Mouse (Mus musculus): Measurements from ENCODE around the gene Polr2c. TPM values are rescaled to one million over a fixed set of nuclear protein-coding genes. Genes with fewer than 3 reads are reported as not detected.

Gene Polr2c
- total and polyA plus RNA-seq, 3 experiments, result 93.2 to 141 (median 120) TPM

DNA sequence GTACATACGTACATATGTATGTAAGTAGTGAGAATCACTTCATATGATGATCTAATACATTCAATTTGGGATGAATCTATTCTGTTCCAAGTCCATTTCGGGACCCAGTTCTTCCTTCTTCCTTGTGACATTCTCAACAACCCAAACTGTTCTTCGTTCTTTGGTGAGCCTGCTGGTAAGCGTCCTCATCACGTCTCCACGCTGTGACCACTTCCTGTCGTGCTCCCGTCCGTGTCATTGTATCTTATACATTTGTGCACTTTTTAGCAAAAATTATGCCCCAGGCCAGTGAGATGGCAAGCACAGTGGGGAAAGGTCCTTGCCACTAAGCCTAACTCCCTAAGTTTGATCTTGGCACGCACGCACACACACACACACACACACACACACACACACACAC, 39.3 kb upstream of the Polr2c start:
- H3K9me3 ChIP-seq (replicated peaks; ENCODE audit: low read length), result no peaks in the 10 kb centered on the region
- dilution Hi-C loops (cut with MboI; ENCODE audit: extremely low pct_ligation_motif_present, extremely low pct_unique_long_range_greater_than_20kb, low sequenced_read_pairs) (no loop called here), in situ Hi-C loops (cut with MboI; ENCODE audit: low pct_ligation_motif_present, low pct_unique_long_range_greater_than_20kb, low sequenced_read_pairs) (no loop called here)
- peaks cover 30 to 59% of the 10 kb centered on the region in 2 experiments for H3K36me3 ChIP-seq (replicated peaks in 1 of 2; ENCODE audit: control insufficient read depth in 1 of 2, insufficient read depth in 1 of 2, low read length in 1 of 2)
- H3K27me3 ChIP-seq (replicated peaks), result no peaks in the 10 kb centered on the region
- TF ChIP-seq ELF1 (IDR thresholded peaks at IDR 0.05; ENCODE audit: low read depth, low read length) (no peak), KAT2A (IDR thresholded peaks at IDR 0.05; ENCODE audit: insufficient replicate concordance, low read length) (no peak), IRF4 (IDR thresholded peaks at IDR 0.05; ENCODE audit: low read depth, low read length) (no peak), ZKSCAN1 (IDR thresholded peaks at IDR 0.05; ENCODE audit: borderline replicate concordance, low read depth, low read length) (no peak), CHD1 (IDR thresholded peaks at IDR 0.05; ENCODE audit: low read depth, low read length) (no peak), BHLHE40 (IDR thresholded peaks at IDR 0.05; ENCODE audit: low read depth, low read length) (no peak), SMC3 (IDR thresholded peaks at IDR 0.05; ENCODE audit: low read depth, low read length) (no peak), JUND (conservative IDR thresholded peaks at IDR 0.05; ENCODE audit: low read depth, low read length) (no peak), GABPA (IDR thresholded peaks at IDR 0.05; ENCODE audit: insufficient replicate concordance, low read depth, low read length) (no peak), EP300 (IDR thresholded peaks at IDR 0.05; ENCODE audit: low read length) (no peak)
- H3K9ac ChIP-seq (ENCODE audit: insufficient read depth, low read depth), result no peak overlapping the region
- H3K4me3 ChIP-seq (replicated peaks in 1 of 3; ENCODE audit: low read depth in 2 of 3, low read length in 2 of 3, poor library complexity in 1 of 3), result no peak overlapping the region
- peaks cover 3 to 18% of the 10 kb centered on the region in 2 experiments; a peak in 3 of 4 replicates for H3K4me1 ChIP-seq (ENCODE audit: control insufficient read depth in 1 of 2, insufficient read depth in 2 of 2)
- no peak overlapping the region for H3K4me2 ChIP-seq (ENCODE audit: insufficient read depth, low read depth, poor library complexity, severe bottlenecking)
- H3K27ac ChIP-seq (ENCODE audit: insufficient read depth, low read depth), result no peak overlapping the region
- no peaks in the 10 kb centered on the region for H3K79me2 ChIP-seq (replicated peaks; ENCODE audit: control insufficient read depth, extremely low read depth, insufficient read depth, poor library complexity, severe bottlenecking)
- no peak for DNase-seq (ENCODE audit: extremely low read depth)

DNA sequence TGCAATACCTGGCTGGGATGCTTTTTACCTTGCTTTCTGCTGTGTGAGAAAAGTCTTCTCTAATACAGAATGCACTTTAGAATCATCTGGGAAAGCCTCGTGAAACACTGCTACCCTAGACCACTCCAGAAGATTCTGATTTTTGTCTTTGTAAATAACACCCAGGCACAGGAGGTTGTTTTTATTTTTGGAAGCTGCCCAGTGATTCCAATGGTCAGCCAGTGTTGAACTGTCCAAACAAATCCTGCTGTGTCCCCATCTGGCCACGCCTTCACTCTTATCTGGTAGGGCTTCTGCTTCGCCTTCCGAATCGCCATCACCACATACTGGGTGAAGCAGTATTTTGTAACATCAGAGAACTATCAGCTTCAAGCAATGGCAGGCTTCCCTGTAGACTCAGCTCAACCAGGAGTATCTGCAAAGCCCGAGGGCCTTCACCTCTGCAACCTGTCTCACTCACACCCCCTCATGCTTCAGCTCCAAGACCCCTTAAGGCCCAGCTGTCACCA, 37.5 kb upstream of the Polr2c start:
- no peaks in the 10 kb centered on the region for H3K9me3 ChIP-seq (replicated peaks; ENCODE audit: low read length)
- no peak overlapping the region for H3K4me2 ChIP-seq (ENCODE audit: insufficient read depth, low read depth, poor library complexity, severe bottlenecking)
- DNase-seq (ENCODE audit: extremely low read depth), result no peak
- dilution Hi-C loops (cut with MboI; ENCODE audit: extremely low pct_ligation_motif_present, extremely low pct_unique_long_range_greater_than_20kb, low sequenced_read_pairs) (no loop called here), in situ Hi-C loops (cut with MboI; ENCODE audit: low pct_ligation_motif_present, low pct_unique_long_range_greater_than_20kb, low sequenced_read_pairs) (loop anchor here (5.0 kb wide), 1 partner anchor 88 kb away; no protein-coding TSS in a partner anchor)
- no peaks in the 10 kb centered on the region for H3K79me2 ChIP-seq (replicated peaks; ENCODE audit: control insufficient read depth, extremely low read depth, insufficient read depth, poor library complexity, severe bottlenecking)
- H3K4me3 ChIP-seq (replicated peaks in 1 of 3; ENCODE audit: low read depth in 2 of 3, low read length in 2 of 3, poor library complexity in 1 of 3), result no peak overlapping the region
- peaks cover 44 to 75% of the 10 kb centered on the region in 2 experiments for H3K36me3 ChIP-seq (replicated peaks in 1 of 2; ENCODE audit: control insufficient read depth in 1 of 2, insufficient read depth in 1 of 2, low read length in 1 of 2)
- no peaks in the 10 kb centered on the region for H3K27me3 ChIP-seq (replicated peaks)
- H3K27ac ChIP-seq (ENCODE audit: insufficient read depth, low read depth), result no peak overlapping the region
- H3K4me1 ChIP-seq (ENCODE audit: control insufficient read depth in 1 of 2, insufficient read depth in 2 of 2), result peaks cover 3 to 15% of the 10 kb centered on the region in 2 experiments; a peak in 3 of 4 replicates
- H3K9ac ChIP-seq (ENCODE audit: insufficient read depth, low read depth), result no peak overlapping the region
- TF ChIP-seq RCOR1 (conservative IDR thresholded peaks at IDR 0.05; ENCODE audit: low read depth, low read length) (no peak), JUND (conservative IDR thresholded peaks at IDR 0.05; ENCODE audit: low read depth, low read length) (no peak), MAX (IDR thresholded peaks at IDR 0.05; ENCODE audit: low read length) (no peak), MEF2A (IDR thresholded peaks at IDR 0.05; ENCODE audit: borderline replicate concordance, low read depth, low read length) (no peak), TBP (conservative IDR thresholded peaks at IDR 0.05; ENCODE audit: low read depth, low read length) (no peak), MXI1 (IDR thresholded peaks at IDR 0.05; ENCODE audit: low read depth, low read length) (no peak), POLR2AphosphoS2 (IDR thresholded peaks at IDR 0.05; ENCODE audit: low read depth, low read length) (no peak), ELF1 (IDR thresholded peaks at IDR 0.05; ENCODE audit: low read depth, low read length) (no peak), UBTF (IDR thresholded peaks at IDR 0.05; ENCODE audit: low read depth, low read length) (no peak), PAX5 (IDR thresholded peaks at IDR 0.05; ENCODE audit: low read length) (no peak), ZKSCAN1 (IDR thresholded peaks at IDR 0.05; ENCODE audit: borderline replicate concordance, low read depth, low read length) (no peak), ETS1 (conservative IDR thresholded peaks at IDR 0.05; ENCODE audit: low read depth, low read length) (no peak), IRF4 (IDR thresholded peaks at IDR 0.05; ENCODE audit: low read depth, low read length) (no peak), SMC3 (IDR thresholded peaks at IDR 0.05; ENCODE audit: low read depth, low read length) (no peak)

Data from CH12.LX (cell line).